Mouse (Mus musculus) left cerebral cortex, postnatal 14 days (tissue): ENCODE results near the gene Ppp1r3g. TPM values are rescaled to one million over a fixed set of nuclear protein-coding genes. Genes with fewer than 3 reads are reported as not detected.
"Not testable (repeated sequence)": the region's sequence is repeated elsewhere in the genome, so short reads cannot be mapped to it uniquely, and the experiment has no call there.

Experiments used
- DNase-seq, 2 experiments: peaks; one replicate each; pipeline ENCODE4 v3.0.0; 2021 to 2022; ENCODE audit warnings: low spot score in 2 of 2, mixed read lengths in 1 of 2
- intact Hi-C: fragments of 180-260 bp; cut with DNase I; formaldehyde crosslinking; loops from one replicate; pipeline ENCODE4 v1.15.1; 2025
- total RNA-seq, 2 experiments: library from RNA; stranded (reverse); gene quantifications; 2 replicates each; pipeline ENCODE4 v1.2.3; 2021

Gene Ppp1r3g
- total RNA-seq, 2 experiments from 2014 or later: 11.0 to 17.4 TPM

DNA sequence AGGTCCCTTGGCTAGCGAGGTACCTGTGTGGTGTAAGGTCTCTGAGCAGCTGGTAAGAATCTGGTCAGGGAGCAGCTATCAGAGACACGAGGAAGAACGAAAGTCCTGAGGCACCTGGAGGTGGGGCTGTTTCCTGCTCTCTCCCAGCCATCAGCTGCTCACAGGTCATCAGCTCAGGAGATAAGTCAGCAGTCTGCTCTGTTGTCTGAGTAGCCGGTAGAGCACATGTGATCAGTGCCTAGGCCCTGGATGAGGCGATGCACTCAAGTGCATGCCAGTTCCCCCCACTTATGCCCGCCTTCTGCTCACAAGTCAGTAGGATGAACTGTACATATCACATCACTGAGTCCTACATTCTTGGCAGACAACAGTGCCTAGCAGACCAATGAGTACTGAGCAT lies 24.3 kb downstream of the Ppp1r3g start:
- intact Hi-C loops: no loop called here
- no peak for DNase-seq

DNA sequence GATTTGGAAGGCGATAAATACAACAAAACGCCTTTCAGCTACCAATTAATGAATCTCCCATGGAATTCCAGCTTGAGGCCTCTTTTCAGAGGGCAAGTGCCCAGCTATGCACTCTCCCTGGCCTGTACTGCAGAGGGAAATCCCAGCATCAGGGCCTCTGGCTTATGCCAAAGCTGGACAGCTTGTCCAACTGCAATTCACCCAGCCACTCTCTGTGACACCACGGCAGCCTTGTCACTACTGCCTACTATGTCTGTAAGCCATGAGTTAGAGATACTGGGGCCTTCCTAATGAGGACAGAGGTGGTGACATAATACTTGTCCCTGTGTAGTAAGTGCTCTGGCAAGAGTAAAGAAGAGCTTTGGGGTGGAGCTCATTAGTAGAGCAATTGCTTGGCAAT lies 30.7 kb downstream of the Ppp1r3g start:
- intact Hi-C loops: no loop called here
- no peak for DNase-seq

DNA sequence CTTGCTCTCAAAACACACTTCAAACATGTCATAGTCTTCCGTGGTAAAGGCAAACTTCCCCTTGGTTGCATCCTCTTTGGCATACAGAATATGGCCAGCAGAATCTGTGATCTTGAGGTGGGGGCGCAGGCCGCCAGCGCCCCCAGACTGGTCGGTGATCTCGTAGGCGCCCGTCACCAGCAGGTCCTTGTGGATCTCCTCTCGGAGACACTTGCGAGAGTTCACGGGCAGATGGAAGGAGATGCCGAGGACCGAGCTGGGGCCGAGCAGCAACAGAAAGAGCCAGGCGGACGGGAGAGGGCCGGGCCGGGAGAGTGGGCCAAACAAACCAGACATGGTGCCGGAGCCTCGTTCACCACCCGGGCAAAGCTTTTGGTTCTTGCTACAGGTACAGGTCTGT lies 32.5 kb downstream of the Ppp1r3g start:
- intact Hi-C loops, DNase-seq: not testable (repeated sequence)

DNA sequence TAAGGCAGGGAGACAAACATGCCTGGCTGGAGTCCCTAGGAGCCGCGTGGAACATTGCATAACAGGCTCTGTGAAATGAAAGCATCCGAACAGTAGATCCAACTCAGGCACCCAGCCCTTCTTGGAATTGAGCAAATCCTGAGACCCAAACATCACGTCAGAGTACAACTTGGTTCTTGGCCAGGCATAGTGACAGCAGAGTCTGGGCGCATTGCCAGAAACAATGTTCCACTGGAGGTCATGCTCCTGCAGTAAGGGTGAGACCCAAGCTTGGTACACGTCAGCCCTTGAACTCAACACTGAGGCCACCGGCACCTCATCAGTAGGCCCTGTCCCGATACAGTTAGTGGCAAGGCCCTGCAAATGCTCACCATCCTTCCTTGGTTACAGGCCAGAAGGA lies 35.4 kb downstream of the Ppp1r3g start:
- intact Hi-C loops: no loop called here
- DNase-seq: peak; percentile 65 to 76

DNA sequence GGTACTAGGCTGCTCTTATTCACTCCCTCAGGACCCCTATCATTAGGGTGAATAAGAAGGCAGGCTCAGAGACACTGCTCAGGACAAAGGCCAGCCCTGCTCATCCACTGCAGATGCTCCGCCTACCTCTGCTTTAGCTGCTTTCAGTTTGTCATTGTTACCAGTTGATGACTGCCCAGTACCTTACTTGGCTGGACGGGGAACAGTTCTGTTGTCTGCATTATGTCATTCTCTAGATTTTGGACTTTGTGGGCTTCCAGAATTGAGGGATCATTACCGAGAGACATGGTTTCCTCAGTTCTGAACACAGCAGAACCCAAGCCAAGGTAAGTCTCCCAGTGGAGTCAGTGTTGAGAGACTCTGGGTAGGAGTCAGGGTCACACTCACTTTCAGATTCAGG lies 36.6 kb downstream of the Ppp1r3g start:
- no peak for DNase-seq
- intact Hi-C loops: no loop called here

DNA sequence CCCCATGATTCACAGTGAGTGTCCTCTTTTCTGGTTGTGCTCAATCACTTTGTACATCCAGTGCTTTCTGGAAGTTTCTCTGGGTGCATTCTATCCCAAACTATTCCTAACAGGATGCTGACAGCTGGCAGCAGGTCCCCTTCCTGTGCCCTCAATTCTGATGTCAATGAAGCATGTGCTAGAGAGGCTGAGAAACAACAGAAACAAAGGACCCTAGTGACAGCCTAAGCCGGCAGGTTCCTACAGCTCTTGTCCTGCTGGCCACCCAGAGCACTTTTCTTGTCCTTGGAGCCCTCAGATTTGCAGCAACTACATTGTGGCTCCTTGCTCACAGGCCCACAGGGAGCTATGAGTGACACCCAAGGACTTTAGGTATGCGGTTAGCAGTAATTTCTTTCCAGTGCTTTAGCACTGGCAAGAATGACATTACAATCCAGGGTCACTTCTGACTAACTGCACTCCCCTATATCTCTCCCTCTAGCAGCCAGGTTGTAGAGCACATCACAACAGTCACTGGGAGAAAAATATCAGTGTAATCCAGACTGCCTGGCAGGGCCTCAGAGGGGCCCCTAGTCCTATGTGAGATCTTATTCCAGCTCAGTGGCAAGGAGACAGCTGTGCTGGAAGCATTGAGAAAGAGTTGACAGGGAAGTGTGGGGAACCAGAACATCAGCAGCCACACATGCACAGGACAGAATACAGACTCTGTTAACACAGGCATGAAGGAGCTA lies 37.2 kb downstream of the Ppp1r3g start:
- DNase-seq: no peak
- intact Hi-C loops: no loop called here

DNA sequence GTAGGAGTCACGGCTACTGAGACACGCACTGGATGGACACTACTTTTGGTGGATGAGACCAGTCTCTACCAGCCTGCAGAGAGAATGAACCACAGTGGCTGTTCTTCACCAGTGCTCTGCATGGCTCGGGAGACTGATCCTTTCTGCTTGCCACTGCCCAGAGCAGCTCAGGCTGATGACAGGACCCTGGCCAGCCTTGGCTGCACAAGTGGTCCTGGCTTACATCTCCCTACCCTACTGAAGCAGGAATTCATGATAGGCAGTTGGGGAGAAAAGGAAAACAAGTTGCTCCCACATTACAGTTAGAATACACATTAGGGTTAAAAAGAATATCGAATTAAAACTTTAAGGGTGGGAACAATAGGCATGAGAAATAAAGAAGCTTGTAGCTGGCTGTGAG lies 39.0 kb downstream of the Ppp1r3g start:
- no peak for DNase-seq
- intact Hi-C loops: no loop called here

DNA sequence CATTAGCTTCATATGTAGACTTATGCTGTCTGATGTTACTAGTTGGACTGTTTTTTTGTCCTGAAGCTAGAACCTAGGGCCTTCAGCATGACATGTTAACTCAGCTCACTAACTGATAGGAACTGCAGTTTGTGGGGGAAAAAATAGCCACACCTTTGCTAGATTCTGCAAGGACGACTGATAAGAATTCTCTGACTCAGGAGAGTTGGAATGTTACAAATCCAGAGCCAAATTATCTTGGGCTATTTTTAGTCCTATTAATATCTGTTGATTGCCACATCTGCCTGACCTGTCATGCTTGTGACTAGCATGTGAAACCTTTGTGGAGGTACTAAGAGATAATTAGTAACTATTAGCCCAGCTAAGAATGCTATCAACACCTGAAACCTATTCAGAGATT lies 42.2 kb downstream of the Ppp1r3g start:
- no peak for DNase-seq
- intact Hi-C loops: no loop called here

DNA sequence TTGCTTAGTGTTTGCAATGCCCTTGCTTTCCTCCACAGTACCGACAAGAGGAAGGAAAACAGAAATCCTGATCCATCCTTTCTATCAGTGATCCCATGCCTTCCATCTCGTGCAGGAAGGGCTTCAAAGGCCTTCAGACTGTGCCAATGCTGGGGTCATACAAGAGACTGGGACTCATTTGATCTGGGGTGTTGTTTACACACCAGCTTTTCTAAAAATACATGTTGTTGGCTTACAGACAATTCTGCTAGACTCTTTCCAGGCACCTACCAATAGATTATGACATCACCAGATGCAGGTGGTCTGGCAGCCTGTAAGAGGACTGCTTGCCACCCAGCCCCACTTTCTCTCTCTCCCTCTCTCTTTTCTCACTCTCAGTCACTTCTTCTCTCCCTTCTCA lies 51.3 kb downstream of the Ppp1r3g start:
- DNase-seq: no peak
- intact Hi-C loops: no loop called here

DNA sequence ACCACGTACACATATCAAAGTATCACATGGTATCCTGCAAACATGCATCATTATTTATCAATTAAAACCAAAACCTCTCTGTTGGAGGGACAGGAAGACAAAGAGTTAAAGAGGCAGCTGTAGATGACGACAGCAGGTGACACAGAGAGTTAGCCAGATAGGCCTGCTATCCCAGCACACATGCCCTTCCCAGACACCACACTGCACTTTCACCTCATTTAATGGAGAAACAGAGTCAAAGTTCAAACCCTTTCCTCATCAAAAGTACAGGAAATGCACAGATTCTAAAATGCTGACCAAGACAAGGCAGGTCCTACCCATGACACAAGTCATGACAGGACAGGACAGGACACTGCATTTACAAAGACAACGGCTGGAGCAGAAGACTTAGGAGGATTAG lies 57.0 kb downstream of the Ppp1r3g start:
- intact Hi-C loops: loop anchor here (5.0 kb wide), 1 partner anchor 1297 kb away; no protein-coding TSS in a partner anchor
- no peak for DNase-seq

DNA sequence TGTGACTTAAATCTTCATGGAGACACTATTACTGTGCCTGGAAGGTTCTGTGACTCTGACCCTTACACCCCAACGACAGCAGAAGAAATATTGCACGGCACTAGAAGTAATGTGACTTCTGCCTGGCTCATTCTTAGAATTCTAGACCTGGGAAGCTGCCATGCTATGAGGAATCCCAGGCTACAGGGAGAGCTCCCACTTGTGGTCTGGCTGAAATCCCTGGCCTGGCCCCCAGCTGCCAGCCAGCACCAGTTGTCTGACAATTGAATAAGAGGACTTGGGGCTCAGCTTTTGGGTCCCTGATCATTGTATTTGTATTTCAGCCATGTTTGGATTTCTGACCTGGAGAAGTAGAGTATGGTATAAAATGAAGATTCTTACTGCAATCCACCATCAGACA lies 59.4 kb downstream of the Ppp1r3g start:
- intact Hi-C loops: loop anchor here (5.0 kb wide), 1 partner anchor 1294 kb away; no protein-coding TSS in a partner anchor
- no peak for DNase-seq

DNA sequence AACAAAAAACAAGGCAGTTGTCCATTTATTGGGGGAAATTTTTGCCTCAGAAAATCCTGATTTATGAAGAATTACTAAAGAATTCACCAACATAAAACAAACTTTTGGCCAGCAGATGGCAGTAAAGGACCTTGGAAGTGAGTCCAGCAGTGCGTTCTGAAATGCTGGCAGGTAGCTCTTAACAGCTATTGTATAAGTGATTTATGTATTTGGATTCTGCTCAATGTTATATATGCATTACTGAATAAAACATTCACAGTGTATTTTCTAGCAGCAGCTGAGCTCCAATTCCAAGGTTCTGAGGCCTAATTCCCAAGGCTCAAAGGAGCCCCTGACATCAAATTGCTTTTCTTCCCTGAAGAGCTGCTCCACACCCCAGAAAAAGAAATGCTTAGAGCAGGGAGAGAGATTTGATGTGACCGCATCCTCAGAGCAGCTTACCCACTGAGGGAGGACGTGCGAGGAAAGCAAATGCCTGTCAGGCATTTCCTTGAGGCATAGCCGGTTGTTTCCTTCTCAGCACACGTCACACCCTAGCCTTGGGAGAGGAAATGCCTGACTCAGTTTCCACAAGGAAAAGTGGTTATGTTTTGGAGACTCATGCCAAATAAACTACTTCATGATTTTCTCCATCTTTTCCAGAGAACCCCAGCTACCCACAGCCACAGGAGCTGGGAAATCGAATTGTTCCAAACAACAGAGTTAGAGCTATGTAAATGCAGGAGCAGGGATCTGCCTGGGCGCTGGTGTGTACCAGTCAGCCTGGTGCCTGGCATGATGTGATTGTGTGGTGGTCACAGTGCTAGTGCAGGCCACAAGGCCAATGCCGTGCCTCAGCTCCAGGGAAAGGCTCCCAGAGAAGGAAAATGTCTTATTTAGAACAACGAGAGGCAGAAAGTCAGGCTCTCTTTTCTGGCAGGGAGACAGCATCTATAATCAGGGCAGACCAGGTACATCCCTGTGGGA lies 61.0 kb downstream of the Ppp1r3g start:
- intact Hi-C loops: loop anchor here (2.0 to 10.0 kb wide), 3 partner anchors 97 to 1293 kb away; partner anchors contain the start of genes Fars2 and Lyrm4
- peak; percentile 93 to 95 for DNase-seq

Other genes starting within 250 kb of the Ppp1r3g start
- 1 to 10 TPM; 3.2 to 7.1 TPM for gene Rpp40, start 52.5 kb upstream of the Ppp1r3g start, total RNA-seq
- gene Fars2, start 158.6 kb downstream of the Ppp1r3g start, total RNA-seq: 10 to 100 TPM; 36.5 to 37.8 TPM
- 10 to 100 TPM; 22.5 to 23.2 TPM for gene Lyrm4, start 158.7 kb downstream of the Ppp1r3g start, total RNA-seq